9 mouse cellular contexts compared by ENCODE assay signal in the genomic region with DNA sequence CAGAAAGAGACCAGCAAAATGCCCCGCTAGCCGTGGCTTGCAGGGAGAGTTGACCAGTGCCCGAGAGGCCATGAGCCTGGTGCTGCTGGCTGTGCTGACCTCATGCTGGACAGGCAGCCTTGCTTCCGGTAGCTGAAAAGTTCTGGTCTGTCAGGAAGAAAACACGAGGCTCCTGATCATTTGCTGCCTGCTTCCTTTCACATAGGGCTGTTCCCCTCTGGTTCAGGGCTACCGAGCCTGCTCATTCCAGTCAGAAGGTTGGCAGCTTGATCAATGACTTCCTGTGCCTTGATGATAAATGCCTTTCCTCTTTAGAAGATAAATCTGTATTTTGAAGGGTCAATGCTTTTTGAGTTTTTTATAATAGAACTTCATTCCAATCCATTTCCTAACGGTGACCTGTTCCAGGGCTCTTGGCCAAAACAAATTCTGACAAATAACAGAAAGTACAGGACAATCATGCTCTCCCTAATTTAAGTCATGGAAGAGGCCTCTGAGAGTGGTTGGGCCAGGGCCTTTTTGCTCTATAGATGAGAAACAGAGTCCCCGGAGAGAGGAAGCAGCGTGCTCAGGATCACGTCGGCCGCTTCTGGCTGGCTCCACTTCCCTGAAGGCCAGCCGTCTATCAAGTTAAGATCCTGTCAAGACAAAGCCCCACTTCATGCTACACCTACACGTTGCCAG. TPM values are rescaled to one million over a fixed set of nuclear protein-coding genes. Genes with fewer than 3 reads are reported as not detected.
DNase-seq lines count a peak whose midpoint lies in the region; ATAC-seq lines count a peak whose summit lies in the region.
"Had no signal": no experiment of that assay in that cellular context is flagged by ENCODE, and none has a peak within 500 bp of the region (broad histone marks: within the 10 kb centered on the region; RNA-seq: fewer than 3 reads in every experiment).

No protein-coding gene starts in this region.

- peaks cover 7% of the 10 kb centered on the region; the same call in 1 of the 2 replicates for H3K4me1 ChIP-seq in liver, embryonic 13.5 days (replicated peaks)

- peak overlapping the region; percentile 26; the same call in 1 of the 2 replicates for H3K27ac ChIP-seq in liver, embryonic 13.5 days
- H3K27ac ChIP-seq: embryonic facial prominence, embryonic 15.5 days had no signal

- H3K27me3 ChIP-seq in liver, embryonic 13.5 days, result no peaks in the 10 kb centered on the region
- H3K27me3 ChIP-seq: embryonic facial prominence, embryonic 15.5 days had no signal

- no peak overlapping the region for H3K9ac ChIP-seq in liver, embryonic 13.5 days
- H3K9ac ChIP-seq: embryonic facial prominence, embryonic 15.5 days had no signal

- peak; percentile 27 for ATAC-seq in liver, embryonic 13.5 days (ENCODE audit: low read depth)
- no peak for ATAC-seq in monocyte, adult 5-6 weeks (replicated peaks; ENCODE audit: insufficient number of reproducible peaks, low FRiP score, low TSS enrichment, poor library complexity, severe bottlenecking)

- peak; percentile 20 for DNase-seq in urinary bladder, postnatal 14 days (ENCODE audit: low spot score)
- no peak for DNase-seq in urinary bladder, adult 18-20 months (ENCODE audit: low spot score in 2 of 2)
- DNase-seq in heart, postnatal 36 days, result peak; percentile 61 to 65
- no peak for DNase-seq in liver, embryonic 13.5 days
- DNase-seq in B cell, adult 2 months, result no peak
- DNase-seq in c-Kit-positive CD71-positive TER-119-positive erythroid progenitor cells, embryonic 14.5 days (ENCODE audit: low spot score), result no peak
- no peak for DNase-seq in thymus, adult 18-20 months

- 30% methylated on average over 14 of the region's 14 CpGs for WGBS in liver, embryonic 13.5 days (ENCODE audit: insufficient replicate concordance)

- no peaks in the 10 kb centered on the region for H3K36me3 ChIP-seq in liver, embryonic 13.5 days
- H3K36me3 ChIP-seq: embryonic facial prominence, embryonic 15.5 days had no signal

- no peak overlapping the region for H3K4me3 ChIP-seq in liver, embryonic 13.5 days (replicated peaks)
- H3K4me3 ChIP-seq: embryonic facial prominence, embryonic 15.5 days had no signal

- no peaks in the 10 kb centered on the region for H3K9me3 ChIP-seq in liver, embryonic 13.5 days (replicated peaks)
- H3K9me3 ChIP-seq: embryonic facial prominence, embryonic 15.5 days had no signal

- no peak overlapping the region for H3K4me2 ChIP-seq in liver, embryonic 13.5 days
- H3K4me2 ChIP-seq: embryonic facial prominence, embryonic 15.5 days had no signal

- intact Hi-C loops in heart, postnatal 36 days (cut with DNase I), result loop anchor here (2.0 kb wide), 2 partner anchors 14 to 26 kb away; no protein-coding TSS in a partner anchor

RNA-seq across cellular contexts. Expression of a gene that starts 24.7 kb away (rescaled TPM):
- 10 to 100 TPM; 17.0 to 21.1 TPM for total RNA-seq in heart, postnatal 36 days (2021)
- polyA plus RNA-seq in liver, embryonic 13.5 days (2015; fragmentation: Nextera tagmentation; extraction: Ambion mirVana), result 5.3 and 6.7 TPM in 2 replicates
- total RNA-seq in monocyte, adult 5-6 weeks (2017), result 0.64 to 5.0 TPM (median 1.8 TPM) in 3 replicates

RNA-seq across cellular contexts. Expression of a gene that starts 41.7 kb away (rescaled TPM):
- 100 to 1,000 TPM; 492 to 522 TPM for total RNA-seq in heart, postnatal 36 days (2021)
- polyA plus RNA-seq in liver, embryonic 13.5 days (2015; fragmentation: Nextera tagmentation; extraction: Ambion mirVana), result 624 and 653 TPM in 2 replicates
- 692 to 1,143 TPM (median 1,088 TPM) in 3 replicates for total RNA-seq in monocyte, adult 5-6 weeks (2017)

Comparison
In these comparisons a context has a peak if more than half of its experiments do, and no peak if none do; other contexts are left out.
1. DNase-seq: peak in urinary bladder, postnatal 14 days (single experiment) and heart, postnatal 36 days (2 of 2); none in urinary bladder, adult 18-20 months (0 of 2), liver, embryonic 13.5 days (single experiment), B cell, adult 2 months (0 of 2), c-Kit-positive CD71-positive TER-119-positive erythroid progenitor cells, embryonic 14.5 days (single experiment) and thymus, adult 18-20 months (0 of 2).